11 mouse cellular contexts compared by ENCODE assay signal in the genomic region with DNA sequence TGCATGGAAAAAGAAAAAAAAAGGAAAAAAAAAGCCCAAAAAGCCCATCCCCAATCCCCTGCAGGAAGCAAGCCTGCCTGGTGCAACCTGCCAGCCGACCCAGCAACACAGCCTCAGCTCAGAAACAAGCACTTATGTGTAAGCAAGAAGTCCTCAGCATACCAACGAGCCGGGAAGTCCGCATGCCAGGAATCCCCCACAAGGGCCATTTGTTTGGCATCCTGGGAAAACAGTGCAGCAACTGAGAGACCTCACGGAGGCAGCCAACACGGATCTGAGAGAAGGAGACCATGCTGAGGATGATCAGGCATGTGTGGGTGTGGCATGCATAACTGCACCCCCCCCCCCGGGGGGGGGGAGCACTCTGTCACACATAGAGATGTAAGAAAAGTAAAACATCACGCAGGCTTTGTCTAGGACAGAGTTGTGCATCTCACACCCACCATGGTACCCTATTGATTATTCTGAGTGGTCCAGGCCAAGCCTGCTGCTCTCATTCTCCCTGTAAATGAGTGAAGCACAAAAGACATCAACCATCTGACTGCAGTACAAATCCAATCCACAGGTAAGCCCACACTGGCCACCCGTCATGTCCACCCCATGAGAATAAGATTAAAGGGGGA. TPM values are rescaled to one million over a fixed set of nuclear protein-coding genes. Genes with fewer than 3 reads are reported as not detected.
DNase-seq lines count a peak whose midpoint lies in the region; ATAC-seq and TF ChIP-seq lines count a peak whose summit lies in the region.
"Had no signal": no experiment of that assay in that cellular context is flagged by ENCODE, and none has a peak within 500 bp of the region (broad histone marks: within the 10 kb centered on the region; RNA-seq: fewer than 3 reads in every experiment).

No protein-coding gene starts in this region.

- H3K36me3 ChIP-seq in stomach, postnatal 0 days (ENCODE audit: control insufficient read depth, insufficient read depth, low read length) = no peaks in the 10 kb centered on the region
- H3K36me3 ChIP-seq: embryonic facial prominence, embryonic 12.5 days had no signal

- H3K4me2 ChIP-seq in stomach, postnatal 0 days (replicated peaks; ENCODE audit: low read depth) = no peak overlapping the region
- H3K4me2 ChIP-seq: embryonic facial prominence, embryonic 12.5 days had no signal

- WGBS in stomach, postnatal 0 days = 38% methylated on average over 9 of the region's 9 CpGs

- H3K27me3 ChIP-seq in stomach, postnatal 0 days (ENCODE audit: control insufficient read depth, insufficient read depth, low read length) = no peaks in the 10 kb centered on the region
- H3K27me3 ChIP-seq: embryonic facial prominence, embryonic 12.5 days had no signal

- H3K4me1 ChIP-seq in stomach, postnatal 0 days (replicated peaks; ENCODE audit: control insufficient read depth, insufficient read depth) = no peaks in the 10 kb centered on the region

- intact Hi-C loops in heart, postnatal 10 days (cut with DNase I) = no loop called here

- H3K9ac ChIP-seq in stomach, postnatal 0 days (ENCODE audit: low read length) = no peak overlapping the region
- H3K9ac ChIP-seq: embryonic facial prominence, embryonic 12.5 days had no signal

- TF ChIP-seq EP300 in stomach, postnatal 0 days (optimal IDR thresholded peaks at IDR 0.05) = no peak

- no peak overlapping the region for H3K27ac ChIP-seq in stomach, postnatal 0 days (replicated peaks)
- H3K27ac ChIP-seq: embryonic facial prominence, embryonic 12.5 days had no signal

- H3K9me3 ChIP-seq in stomach, postnatal 0 days (ENCODE audit: control insufficient read depth, low read length) = no peaks in the 10 kb centered on the region
- H3K9me3 ChIP-seq: embryonic facial prominence, embryonic 12.5 days had no signal

- no peak for TF ChIP-seq CTCF in stomach, postnatal 0 days (IDR thresholded peaks at IDR 0.05; ENCODE audit: low read depth)

- ATAC-seq in stomach, postnatal 0 days (ENCODE audit: low FRiP score, low TSS enrichment) = no peak
- no peak for ATAC-seq in CD4-positive, CD25-positive, alpha-beta regulatory T cell, adult 4 months

- peak; percentile 18 to 25 for DNase-seq in lung, adult 18-20 months
- no peak for DNase-seq in lung, postnatal 14 days
- DNase-seq in layer of hippocampus, postnatal 14 days (ENCODE audit: low spot score in 2 of 2) = peak; percentile 38 to 81
- peak; percentile 43 for DNase-seq in lung, postnatal 36 days
- DNase-seq in stomach, postnatal 0 days (ENCODE audit: low spot score) = peak; percentile 14
- no peak for DNase-seq in heart, postnatal 10 days
- no peak for DNase-seq in embryo, embryonic 9.5 days (ENCODE audit: extremely low spot score)
- DNase-seq: heart, postnatal 14 days had no signal

- no peak overlapping the region for H3K4me3 ChIP-seq in stomach, postnatal 0 days (ENCODE audit: low read depth, low read length)
- H3K4me3 ChIP-seq: embryonic facial prominence, embryonic 12.5 days had no signal

RNA-seq across cellular contexts. Expression of a gene that starts 24.4 kb away (rescaled TPM):
- 10 to 100 TPM; 50.9 to 52.6 TPM for total RNA-seq in layer of hippocampus, postnatal 14 days (2021)
- 0.47 and 0.89 TPM in 2 replicates for polyA plus RNA-seq in stomach, postnatal 0 days (2015; fragmentation: Nextera tagmentation; extraction: Ambion mirVana)
- polyA plus RNA-seq in CD4-positive, CD25-positive, alpha-beta regulatory T cell, adult 4 months (2017; shearing (Covaris generic)) = not detected
- total RNA-seq in heart, postnatal 10 days (2021) = under 1 TPM; 0.25 to 0.67 TPM
- total RNA-seq: neutrophil, adult 5-6 weeks had no signal

Comparison
In these comparisons a context has a peak if more than half of its experiments do, and no peak if none do; other contexts are left out.
1. DNase-seq: peak in lung, adult 18-20 months (2 of 2), layer of hippocampus, postnatal 14 days (2 of 2), lung, postnatal 36 days (single experiment) and stomach, postnatal 0 days (single experiment); none in lung, postnatal 14 days (single experiment), heart, postnatal 10 days (0 of 2) and embryo, embryonic 9.5 days (single experiment).
2. RNA of a gene that starts 24.4 kb away (total RNA-seq): 50.9 to 52.6 TPM in layer of hippocampus, postnatal 14 days; 0.25 to 0.67 TPM in heart, postnatal 10 days; every median in the first group is over 10 times any median in the second.